Mouse (Mus musculus): ENCODE data around the gene Zfand3. TPM values are rescaled to one million over a fixed set of nuclear protein-coding genes. Genes with fewer than 3 reads are reported as not detected.

Zfand3 gene
- polyA plus RNA-seq, 2 experiments, result 9.6 to 19.2 TPM

DNA sequence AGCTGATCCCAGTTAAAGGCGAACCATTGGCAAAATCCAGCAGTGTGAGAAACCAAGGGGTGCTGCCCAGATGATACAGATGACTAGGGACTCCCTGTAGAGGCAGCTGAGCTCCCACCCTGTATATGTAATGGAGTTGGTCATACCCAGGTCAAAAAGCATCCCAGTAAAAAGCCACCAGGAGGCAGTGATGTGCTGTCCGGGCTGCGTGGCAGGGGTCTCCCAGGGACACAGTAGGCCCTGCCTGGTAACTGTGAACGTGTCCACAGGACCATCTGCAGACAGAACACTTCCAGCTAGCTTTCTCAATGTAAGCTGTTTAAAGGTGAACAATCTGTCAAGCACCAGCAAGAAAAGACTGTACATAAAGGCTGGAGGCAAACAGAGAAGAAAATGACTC is 228.2 kb downstream of the Zfand3 start:
- no peaks in the 10 kb centered on the region for H3K9me3 ChIP-seq (ENCODE audit: control insufficient read depth, low read length)
- H3K9ac ChIP-seq (replicated peaks), result no peak overlapping the region
- DNase-seq (ENCODE audit: low read depth in 3 of 3, low spot score in 3 of 3) (no peak), ATAC-seq (ENCODE audit: insufficient read depth) (no peak)
- no peak overlapping the region for H3K4me3 ChIP-seq (ENCODE audit: insufficient read depth in 1 of 2, low read depth in 2 of 2, low read length in 2 of 2)
- no peaks in the 10 kb centered on the region for H3K36me3 ChIP-seq (replicated peaks; ENCODE audit: control insufficient read depth, insufficient read depth, low read depth)
- no peak overlapping the region for H3K27ac ChIP-seq
- TF ChIP-seq CTCF (IDR thresholded peaks at IDR 0.05; ENCODE audit: low read depth), result peak; percentile 37; the same call in 1 of the 2 replicates
- no peak for TF ChIP-seq EP300 (IDR thresholded peaks at IDR 0.05; ENCODE audit: low read depth)
- 49% methylated on average over 4 of the region's 4 CpGs for WGBS (ENCODE audit: insufficient replicate concordance)
- no peaks in the 10 kb centered on the region for H3K27me3 ChIP-seq (ENCODE audit: control insufficient read depth, insufficient read depth, low read length)
- no peak overlapping the region for H3K4me2 ChIP-seq (ENCODE audit: low read depth)
- H3K4me1 ChIP-seq (replicated peaks; ENCODE audit: control insufficient read depth in 2 of 2, insufficient read depth in 2 of 2, low read length in 1 of 2), result no peaks in the 10 kb centered on the region

DNA sequence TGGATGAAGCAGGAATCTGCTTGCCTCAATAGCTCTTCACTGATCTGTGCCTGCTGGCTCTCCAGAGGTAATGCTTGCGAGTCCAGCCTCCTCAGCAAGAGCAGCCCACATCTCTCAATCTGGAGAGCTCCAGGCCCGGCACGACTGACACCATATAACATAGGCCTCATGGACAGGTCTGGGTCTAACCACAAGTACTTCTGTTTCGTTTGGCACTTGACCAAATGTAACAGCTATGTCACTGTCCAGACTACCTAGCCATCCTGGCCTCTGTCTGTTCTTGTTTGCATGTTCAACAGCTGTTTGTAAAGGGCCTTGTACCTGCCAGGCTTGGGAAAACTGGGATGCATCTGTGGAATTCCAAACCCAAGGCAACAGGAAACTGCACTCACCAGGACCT is 230.8 kb downstream of the Zfand3 start:
- Histone ChIP-seq H3K4me2 (ENCODE audit: low read depth) (no peak overlapping the region), H3K4me3 (ENCODE audit: insufficient read depth in 1 of 2, low read depth in 2 of 2, low read length in 2 of 2) (no peak overlapping the region), H3K4me1 (replicated peaks; ENCODE audit: control insufficient read depth in 2 of 2, insufficient read depth in 2 of 2, low read length in 1 of 2) (no peaks in the 10 kb centered on the region), H3K9me3 (ENCODE audit: control insufficient read depth, low read length) (no peaks in the 10 kb centered on the region), H3K27me3 (ENCODE audit: control insufficient read depth, insufficient read depth, low read length) (no peaks in the 10 kb centered on the region), H3K27ac (no peak overlapping the region), H3K36me3 (replicated peaks; ENCODE audit: control insufficient read depth, insufficient read depth, low read depth) (no peaks in the 10 kb centered on the region), H3K9ac (replicated peaks) (no peak overlapping the region)
- WGBS (ENCODE audit: insufficient replicate concordance), result 53% methylated on average over 4 of the region's 4 CpGs
- no peak for ATAC-seq (ENCODE audit: insufficient read depth)
- DNase-seq (ENCODE audit: low read depth in 3 of 3, low spot score in 3 of 3), result no peak
- TF ChIP-seq CTCF (IDR thresholded peaks at IDR 0.05; ENCODE audit: low read depth) (no peak), EP300 (IDR thresholded peaks at IDR 0.05; ENCODE audit: low read depth) (no peak)

DNA sequence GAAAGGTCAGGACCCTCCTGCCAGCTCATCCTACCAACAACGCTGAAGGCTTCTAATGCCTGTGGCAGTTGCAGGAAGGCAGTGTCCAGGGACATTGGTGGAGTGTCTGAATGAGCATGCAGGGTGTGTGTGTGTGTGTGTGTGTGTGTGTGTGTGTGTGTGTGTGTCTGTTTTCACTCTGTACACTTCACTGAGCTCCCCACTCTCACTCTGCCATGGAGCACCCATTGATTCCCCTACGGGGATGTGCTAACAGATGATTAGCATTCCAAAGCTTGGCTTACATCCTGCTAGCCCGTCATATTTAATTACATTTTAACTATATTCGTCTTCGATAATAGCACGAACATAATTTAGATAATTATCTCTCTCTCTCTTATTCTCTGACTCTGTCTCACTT is 232.1 kb downstream of the Zfand3 start:
- 75% methylated on average over 6 of the region's 6 CpGs for WGBS (ENCODE audit: insufficient replicate concordance)

DNA sequence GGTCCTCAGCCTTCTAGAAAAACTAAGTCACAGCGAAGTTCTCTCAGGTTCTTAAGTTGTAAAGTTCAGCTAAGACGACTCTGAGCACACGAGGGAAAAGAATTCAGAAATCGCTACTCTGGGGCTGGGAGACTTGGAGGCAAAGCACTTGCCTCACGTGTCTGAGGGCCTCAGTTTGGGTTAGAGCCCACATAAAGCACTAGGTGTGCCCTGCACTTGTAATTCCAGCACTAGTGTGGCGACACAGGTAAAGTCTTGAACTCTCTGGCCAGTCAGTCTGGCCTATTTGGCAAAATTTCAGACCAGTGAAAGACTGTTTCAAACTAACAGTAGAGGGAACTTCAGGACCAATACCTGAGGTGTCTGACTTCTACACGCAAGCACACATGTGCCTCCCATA is 233.1 kb downstream of the Zfand3 start:
- WGBS (ENCODE audit: insufficient replicate concordance), result 68% methylated on average over 7 of the region's 7 CpGs
- Histone ChIP-seq H3K27me3 (ENCODE audit: control insufficient read depth, insufficient read depth, low read length) (no peaks in the 10 kb centered on the region), H3K27ac (no peak overlapping the region), H3K4me3 (ENCODE audit: insufficient read depth in 1 of 2, low read depth in 2 of 2, low read length in 2 of 2) (no peak overlapping the region), H3K36me3 (replicated peaks; ENCODE audit: control insufficient read depth, insufficient read depth, low read depth) (no peaks in the 10 kb centered on the region), H3K4me2 (ENCODE audit: low read depth) (no peak overlapping the region), H3K9ac (replicated peaks) (no peak overlapping the region), H3K9me3 (ENCODE audit: control insufficient read depth, low read length) (no peaks in the 10 kb centered on the region), H3K4me1 (replicated peaks; ENCODE audit: control insufficient read depth in 2 of 2, insufficient read depth in 2 of 2, low read length in 1 of 2) (no peaks in the 10 kb centered on the region)
- TF ChIP-seq CTCF (IDR thresholded peaks at IDR 0.05; ENCODE audit: low read depth) (no peak), EP300 (IDR thresholded peaks at IDR 0.05; ENCODE audit: low read depth) (no peak)
- DNase-seq (ENCODE audit: low read depth in 3 of 3, low spot score in 3 of 3) (no peak), ATAC-seq (ENCODE audit: insufficient read depth) (no peak)

More for the DNA sequence above, 232.1 kb downstream of the Zfand3 start:
- Histone ChIP-seq H3K4me3 (ENCODE audit: insufficient read depth in 1 of 2, low read depth in 2 of 2, low read length in 2 of 2) (no peak overlapping the region), H3K9ac (replicated peaks) (no peak overlapping the region), H3K27ac (no peak overlapping the region), H3K36me3 (replicated peaks; ENCODE audit: control insufficient read depth, insufficient read depth, low read depth) (no peaks in the 10 kb centered on the region), H3K4me2 (ENCODE audit: low read depth) (no peak overlapping the region), H3K4me1 (replicated peaks; ENCODE audit: control insufficient read depth in 2 of 2, insufficient read depth in 2 of 2, low read length in 1 of 2) (no peaks in the 10 kb centered on the region), H3K9me3 (ENCODE audit: control insufficient read depth, low read length) (no peaks in the 10 kb centered on the region), H3K27me3 (ENCODE audit: control insufficient read depth, insufficient read depth, low read length) (no peaks in the 10 kb centered on the region)
- no peak for TF ChIP-seq CTCF (IDR thresholded peaks at IDR 0.05; ENCODE audit: low read depth)
- TF ChIP-seq EP300 (IDR thresholded peaks at IDR 0.05; ENCODE audit: low read depth), result no peak
- DNase-seq (ENCODE audit: low read depth in 3 of 3, low spot score in 3 of 3), result no peak
- ATAC-seq (ENCODE audit: insufficient read depth), result no peak

DNA sequence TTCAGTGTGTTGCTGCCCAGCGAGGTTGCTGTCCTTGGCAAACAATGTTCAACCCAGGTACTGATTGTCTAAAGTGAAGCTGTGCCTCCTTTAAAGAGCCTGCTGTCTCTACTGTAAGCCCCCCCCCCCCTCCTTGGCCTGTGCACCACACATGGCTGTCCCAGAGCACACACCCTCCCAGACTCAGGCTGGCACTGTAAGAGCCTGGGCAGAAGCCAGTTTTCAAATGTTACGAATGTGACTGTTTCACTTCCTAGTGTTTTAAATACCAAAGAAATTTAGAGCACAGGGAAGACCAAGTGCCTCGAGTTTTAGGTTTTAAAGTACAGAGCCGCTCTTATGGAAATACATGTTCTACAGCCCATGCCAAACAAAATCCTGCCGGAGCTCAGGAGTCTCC is 234.9 kb downstream of the Zfand3 start:
- Histone ChIP-seq H3K4me1 (replicated peaks; ENCODE audit: control insufficient read depth in 2 of 2, insufficient read depth in 2 of 2, low read length in 1 of 2) (0 out of 4 replicates have a peak, but pooled peaks cover 0 to 2% of the 10 kb centered on the region in 2 experiments), H3K27ac (no peak overlapping the region), H3K36me3 (replicated peaks; ENCODE audit: control insufficient read depth, insufficient read depth, low read depth) (no peaks in the 10 kb centered on the region), H3K4me2 (ENCODE audit: low read depth) (no peak overlapping the region), H3K9ac (replicated peaks) (no peak overlapping the region), H3K27me3 (ENCODE audit: control insufficient read depth, insufficient read depth, low read length) (no peaks in the 10 kb centered on the region), H3K4me3 (ENCODE audit: insufficient read depth in 1 of 2, low read depth in 2 of 2, low read length in 2 of 2) (no peak overlapping the region), H3K9me3 (ENCODE audit: control insufficient read depth, low read length) (no peaks in the 10 kb centered on the region)
- no peak for ATAC-seq (ENCODE audit: insufficient read depth)
- 64% methylated on average over 5 of the region's 5 CpGs for WGBS (ENCODE audit: insufficient replicate concordance)
- TF ChIP-seq EP300 (IDR thresholded peaks at IDR 0.05; ENCODE audit: low read depth) (no peak), CTCF (IDR thresholded peaks at IDR 0.05; ENCODE audit: low read depth) (no peak)
- no peak for DNase-seq (ENCODE audit: low read depth in 3 of 3, low spot score in 3 of 3)

Data from liver, embryonic 14.5 days (tissue).